Mouse (Mus musculus) left cerebral cortex, postnatal 25 days (tissue): ENCODE results near the gene Igsf21. TPM values are rescaled to one million over a fixed set of nuclear protein-coding genes. Genes with fewer than 3 reads are reported as not detected.

Experiments
- DNase-seq, 2 experiments: peaks; one replicate each; pipeline ENCODE4 v3.0.0; 2022; ENCODE audit warnings: low spot score in 2 of 2, mixed read lengths in 1 of 2
- intact Hi-C: fragments of 180-260 bp; cut with DNase I; formaldehyde crosslinking; loops from one replicate; pipeline ENCODE4 v1.15.1; 2025
- total RNA-seq, 2 experiments: library from RNA; stranded (reverse); gene quantifications; 2 replicates each; pipeline ENCODE4 v1.2.3; 2021

The Igsf21 gene
- total RNA-seq, result 10 to 100 TPM; 76.8 to 91.4 TPM

GRCm38 (mm10) chr4:140246180-140247005 is at the start of gene Igsf21:
Igsf21 (minus strand) TSS chr4:140246784.
- peak; percentile 54 to 60 for DNase-seq
- intact Hi-C loops, result loop anchor here (5.0 kb wide), 2 partner anchors 144 to 369 kb away; no protein-coding TSS in a partner anchor

- intact Hi-C loops, result no loop called here
- DNase-seq, result peak; percentile 61 to 78
These were observed 39.2 kb upstream of the Igsf21 start for GRCm38 (mm10) chr4:140285726-140286316.

- DNase-seq, result no peak
- intact Hi-C loops, result no loop called here
These were observed 36.8 kb upstream of the Igsf21 start for GRCm38 (mm10) chr4:140283398-140283797.

- intact Hi-C loops, result no loop called here
These were observed 31.7 kb upstream of the Igsf21 start for GRCm38 (mm10) chr4:140278269-140278668.

GRCm38 (mm10) chr4:140271913-140272312 is 25.3 kb upstream of the Igsf21 start:
- intact Hi-C loops, result no loop called here
- DNase-seq, result no peak

More at GRCm38 (mm10) chr4:140278269-140278668, 31.7 kb upstream of the Igsf21 start:
- peak in 1 of 2 experiments; percentile 82 for DNase-seq

GRCm38 (mm10) chr4:140270451-140270850 is 23.9 kb upstream of the Igsf21 start:
- no peak for DNase-seq
- intact Hi-C loops, result no loop called here

- intact Hi-C loops, result no loop called here
- DNase-seq, result no peak
These were observed 22.7 kb upstream of the Igsf21 start for GRCm38 (mm10) chr4:140269184-140269840.

GRCm38 (mm10) chr4:140267835-140268234 is 21.3 kb upstream of the Igsf21 start:
- intact Hi-C loops, result no loop called here
- no peak for DNase-seq

GRCm38 (mm10) chr4:140267086-140267485 is 20.5 kb upstream of the Igsf21 start:
- DNase-seq, result no peak
- intact Hi-C loops, result no loop called here

GRCm38 (mm10) chr4:140258968-140259367 is 12.4 kb upstream of the Igsf21 start:
- intact Hi-C loops, result loop anchor here (10.0 kb wide), 1 partner anchor 416 kb away; no protein-coding TSS in a partner anchor
- DNase-seq, result no peak

- DNase-seq, result peak in 1 of 2 experiments; percentile 48
- intact Hi-C loops, result loop anchor here (5.0 to 10.0 kb wide), 3 partner anchors 240 to 422 kb away; no protein-coding TSS in a partner anchor
These were observed 5.8 kb upstream of the Igsf21 start for GRCm38 (mm10) chr4:140252369-140252768.

- intact Hi-C loops, result loop anchor here (5.0 kb wide), 2 partner anchors 147 to 372 kb away; no protein-coding TSS in a partner anchor
- DNase-seq, result peak in 1 of 2 experiments; percentile 61
These were observed 2.6 kb upstream of the Igsf21 start for GRCm38 (mm10) chr4:140249011-140249744.

- intact Hi-C loops, result loop anchor here (5.0 kb wide), 2 partner anchors 146 to 371 kb away; no protein-coding TSS in a partner anchor
These were observed 1.8 kb upstream of the Igsf21 start for GRCm38 (mm10) chr4:140248396-140248795.

GRCm38 (mm10) chr4:140247006-140248003 is 721 bp upstream of the Igsf21 start:
- DNase-seq, result peak in 1 of 2 experiments; percentile 27
- intact Hi-C loops, result loop anchor here (5.0 kb wide), 2 partner anchors 145 to 370 kb away; no protein-coding TSS in a partner anchor

More at GRCm38 (mm10) chr4:140248396-140248795, 1.8 kb upstream of the Igsf21 start:
- DNase-seq, result no peak

GRCm38 (mm10) chr4:140245286-140246179 is 1.1 kb downstream of the Igsf21 start:
- peak in 1 of 2 experiments; percentile 58 for DNase-seq
- intact Hi-C loops, result loop anchor here (5.0 kb wide), 2 partner anchors 143 to 368 kb away; no protein-coding TSS in a partner anchor

GRCm38 (mm10) chr4:140244835-140245234 is 1.7 kb downstream of the Igsf21 start:
- intact Hi-C loops, result loop anchor here (5.0 kb wide), 3 partner anchors 143 to 368 kb away; no protein-coding TSS in a partner anchor
- no peak for DNase-seq
